Mouse (Mus musculus): ENCODE data around the gene Tagap1. TPM values are rescaled to one million over a fixed set of nuclear protein-coding genes. Genes with fewer than 3 reads are reported as not detected.
"Not testable (repeated sequence)": the region's sequence is repeated elsewhere in the genome, so short reads cannot be mapped to it uniquely, and the experiment has no call there.

Tagap1 gene
- polyA plus RNA-seq, 1 experiment from 2014 or later, result 76.6 TPM

DNA sequence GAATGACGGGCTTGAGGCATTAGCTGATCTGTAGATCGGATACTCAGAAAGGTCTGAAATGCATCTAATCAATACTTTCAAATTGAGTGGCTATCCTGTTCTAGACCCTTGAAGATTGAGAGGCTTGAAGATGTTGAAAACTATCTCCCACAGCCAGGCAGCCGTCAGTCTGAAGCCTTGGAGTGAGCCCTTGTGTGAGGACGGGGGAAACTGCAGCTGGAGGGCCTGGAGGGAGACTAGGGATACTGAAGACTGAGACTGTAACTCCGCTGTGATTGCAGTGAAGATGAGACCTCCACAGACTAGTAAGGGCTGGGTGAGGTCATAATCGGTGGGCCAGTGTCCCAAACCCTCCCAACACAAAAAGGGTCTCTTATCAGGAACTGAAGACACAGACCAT is 1.4 kb upstream of the Tagap1 start:
- DNase-seq (ENCODE audit: low spot score), result peak; percentile 8

DNA sequence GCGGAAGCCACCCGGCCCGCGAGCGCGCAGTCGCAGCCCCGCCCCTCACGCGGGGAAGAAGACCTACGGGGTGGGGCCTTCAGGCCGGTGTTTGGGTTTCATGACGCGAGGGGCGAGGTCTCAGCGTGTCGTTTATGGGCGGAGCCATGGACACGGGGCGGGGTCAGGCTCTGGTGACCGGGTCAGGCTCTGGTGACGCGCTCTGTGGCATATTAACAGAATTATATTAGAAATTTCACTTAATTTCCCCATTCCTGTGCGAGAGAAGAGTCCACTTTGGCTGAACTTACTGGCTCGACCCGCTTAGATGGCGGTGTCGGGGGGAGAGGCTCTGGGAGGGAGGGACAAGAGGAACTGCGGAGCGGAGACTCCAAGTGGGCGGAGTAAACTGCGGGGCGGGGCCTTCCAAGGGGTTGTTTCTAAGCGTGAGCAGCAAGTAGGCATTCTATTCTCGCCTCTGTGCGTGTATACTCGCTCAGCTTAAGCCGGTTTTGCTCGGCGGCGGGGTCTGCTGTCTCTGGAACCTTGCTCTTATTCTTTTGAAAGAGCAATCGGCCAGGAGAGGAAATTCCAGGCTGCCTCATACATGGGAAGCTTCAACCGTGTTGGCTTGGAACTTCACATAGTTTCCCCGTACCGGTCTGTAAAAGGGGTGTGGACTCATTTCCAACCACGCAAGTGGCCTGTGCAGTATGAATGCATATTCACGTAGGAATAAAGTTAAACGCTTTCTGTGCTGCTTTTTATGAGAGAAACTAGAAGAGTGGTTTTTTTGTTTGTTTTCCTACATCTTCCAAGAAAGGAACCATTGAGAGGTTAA is 435 bp upstream of the Tagap1 start:
- peak; percentile 36 for DNase-seq (ENCODE audit: low spot score)

DNA sequence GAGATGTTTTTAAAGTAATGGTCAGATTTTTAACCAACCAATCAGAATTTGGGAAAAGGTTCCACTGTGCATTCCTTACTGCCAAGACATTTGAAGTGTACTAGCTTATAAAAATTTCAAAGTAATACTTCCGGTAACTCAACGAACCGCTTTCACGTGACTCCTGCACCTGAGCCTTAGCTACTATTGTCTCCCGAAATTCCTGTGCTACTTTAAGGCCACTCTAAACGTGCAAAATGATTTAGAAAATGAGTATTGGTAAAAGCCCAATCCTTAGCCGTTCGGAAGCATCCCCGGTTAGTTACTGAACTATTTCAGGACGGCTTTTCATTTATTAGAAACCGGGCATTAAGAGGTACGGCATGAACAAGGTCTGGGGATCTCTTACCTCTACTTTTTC is 607 bp downstream of the Tagap1 start:
- peak; percentile 8 for DNase-seq (ENCODE audit: low spot score)

DNA sequence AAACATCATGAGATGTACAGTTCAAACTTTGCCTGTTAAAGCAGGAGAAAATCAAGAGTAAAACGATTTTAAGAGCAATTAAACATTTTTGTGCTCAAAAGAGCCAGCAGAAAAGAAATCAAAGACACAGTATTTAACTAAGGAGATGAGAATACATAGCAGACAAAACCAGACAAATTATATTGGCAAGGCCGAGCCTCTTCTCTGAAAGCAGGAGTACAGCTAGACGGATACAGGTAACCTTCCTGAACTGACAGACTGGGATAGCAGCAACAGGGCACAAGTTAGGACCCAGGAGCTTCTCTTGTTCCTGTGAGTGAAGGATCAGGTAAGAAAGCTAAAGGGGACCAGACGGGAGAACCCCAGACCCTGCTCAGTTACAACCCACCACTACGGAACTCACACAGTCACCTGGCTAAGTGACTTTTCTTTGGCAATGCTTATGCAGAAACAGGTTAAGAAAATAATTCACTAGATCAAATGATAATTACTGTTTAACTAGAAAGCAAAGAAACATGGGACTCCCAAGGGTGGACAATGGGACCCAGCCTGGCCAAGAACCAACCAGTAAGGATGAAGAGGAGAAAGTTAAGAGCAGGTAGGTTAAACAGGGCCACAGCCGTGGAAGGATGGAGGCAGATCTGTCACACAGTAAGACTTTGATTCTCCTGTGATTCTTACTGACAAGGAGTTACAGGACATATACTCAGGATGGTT is 1.3 kb downstream of the Tagap1 start:
- DNase-seq (ENCODE audit: low spot score), result not testable (repeated sequence)

DNA sequence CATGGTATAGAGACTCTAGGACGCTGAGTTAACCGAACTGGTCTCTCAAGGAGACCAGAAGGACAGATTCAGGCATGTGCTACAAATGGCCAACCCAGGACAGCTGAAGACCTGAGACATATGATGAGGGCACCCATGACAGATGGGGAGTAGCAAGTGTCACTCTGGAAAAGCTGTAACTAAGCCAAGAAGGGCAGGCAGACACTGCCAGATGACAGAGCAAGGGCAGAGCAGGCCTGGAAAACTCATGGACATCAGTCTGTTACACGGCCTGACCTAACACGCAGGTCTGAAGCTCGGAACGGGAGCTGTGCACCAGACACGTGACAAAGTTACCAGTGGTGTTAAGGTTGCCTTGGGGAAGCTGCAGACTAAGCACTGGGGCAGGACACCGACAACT is 2.1 kb downstream of the Tagap1 start:
- DNase-seq (ENCODE audit: low spot score), result not testable (repeated sequence)

DNA sequence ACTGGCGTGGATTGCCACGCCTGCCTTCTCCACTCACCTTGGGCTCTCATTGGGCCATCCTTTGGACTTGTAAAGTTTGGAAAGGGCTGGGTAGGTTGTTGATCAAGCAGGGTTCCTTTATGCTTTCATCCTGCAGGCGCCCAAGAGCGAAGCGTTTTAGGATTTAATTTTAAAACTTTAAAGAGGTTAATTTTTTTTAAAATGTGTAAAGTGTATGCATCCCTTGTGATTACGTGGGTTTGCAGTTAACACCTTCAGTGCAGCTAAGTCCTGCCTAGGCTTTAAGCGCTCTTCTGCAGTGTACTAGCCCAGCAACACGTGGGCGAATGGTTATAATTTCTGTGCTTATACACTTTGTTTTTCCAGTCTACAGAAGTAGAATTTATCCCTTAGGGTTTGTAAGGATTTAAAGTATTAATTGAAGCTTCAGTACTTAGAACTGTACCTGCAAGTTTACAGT is 12.2 kb downstream of the Tagap1 start:
- DNase-seq (ENCODE audit: low spot score), result peak; percentile 2

DNA sequence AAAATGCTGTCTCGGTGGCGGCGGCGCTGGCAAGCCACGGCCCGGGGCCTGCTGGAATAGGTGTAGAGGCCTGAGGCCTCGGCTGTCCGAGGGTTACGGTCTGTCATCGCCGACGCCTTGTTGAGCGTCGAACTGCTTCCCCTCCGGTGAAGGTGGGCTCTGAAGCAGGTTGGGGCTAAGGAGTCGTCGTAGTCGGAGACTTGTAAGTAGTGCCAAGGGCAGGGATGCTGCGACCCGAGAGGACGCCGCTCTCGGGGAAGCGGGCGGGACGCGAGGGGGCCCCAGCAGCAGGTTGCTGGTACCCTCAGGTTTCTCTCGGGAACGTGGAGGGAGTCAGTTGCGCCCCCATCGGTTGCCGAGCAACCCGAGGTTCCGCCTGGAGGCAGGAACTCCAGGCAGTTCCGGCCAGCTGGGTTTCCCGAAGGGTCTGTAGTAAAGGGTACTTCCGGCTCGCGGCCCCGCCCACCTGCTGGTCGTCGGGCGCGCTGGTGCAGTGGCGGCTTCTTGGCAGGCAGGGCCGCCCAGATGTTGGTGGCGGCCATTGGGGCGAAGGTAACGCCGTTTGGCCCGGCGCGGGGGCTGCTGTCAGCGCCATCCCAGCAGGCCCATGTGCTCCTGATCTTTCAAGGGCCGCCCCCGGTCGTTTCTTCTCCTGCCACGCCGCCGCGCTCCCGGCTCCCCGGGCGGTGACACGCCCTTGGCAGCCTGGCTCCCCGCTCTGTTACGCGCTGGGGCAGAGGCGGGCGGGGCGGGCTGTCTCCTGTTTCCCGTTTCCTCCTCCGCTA is 12.8 kb downstream of the Tagap1 start, which contains the start of gene Rsph3b:
Rsph3b (minus strand) TSS at position 699 of the 785 bp plus-strand sequence.
- DNase-seq (ENCODE audit: low spot score), result peak; percentile 72

DNA sequence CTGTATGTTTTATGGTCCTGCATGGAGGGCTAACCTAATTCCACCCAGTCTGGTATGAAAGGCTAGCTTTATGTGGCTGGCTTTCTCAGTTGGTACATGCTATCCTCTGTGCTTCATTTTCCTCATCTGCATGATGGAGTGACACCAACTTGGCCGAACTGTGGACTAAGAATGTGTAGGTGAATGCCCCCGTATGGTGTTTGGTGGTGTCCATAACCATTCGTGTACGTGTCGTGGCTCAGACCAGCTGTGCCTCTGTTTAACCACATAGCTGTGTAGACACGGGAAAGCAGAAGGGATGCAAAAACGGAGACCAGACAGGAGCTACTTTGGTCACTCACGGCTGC is 13.3 kb downstream of the Tagap1 start:
- not testable (repeated sequence) for DNase-seq (ENCODE audit: low spot score)

DNA sequence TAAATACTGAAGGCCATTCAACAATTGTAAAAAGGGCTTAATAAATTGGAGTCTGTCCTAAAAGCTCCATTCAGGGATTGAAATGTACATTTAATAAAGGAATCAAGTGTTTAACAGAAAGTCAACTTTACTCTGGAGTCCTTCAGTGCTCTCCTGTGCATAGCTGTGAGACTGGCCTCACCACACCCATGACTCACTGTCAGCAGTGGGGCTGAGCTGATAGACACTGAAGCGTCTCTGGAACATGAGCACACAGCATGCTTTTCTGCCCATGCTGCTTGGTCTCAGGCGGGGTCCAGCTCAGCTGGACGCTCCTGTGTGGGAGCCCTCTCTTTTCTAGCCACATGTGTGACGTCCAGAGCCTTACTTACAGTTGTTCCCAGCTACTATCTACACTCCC is 18.4 kb downstream of the Tagap1 start:
- not testable (repeated sequence) for DNase-seq (ENCODE audit: low spot score)

DNA sequence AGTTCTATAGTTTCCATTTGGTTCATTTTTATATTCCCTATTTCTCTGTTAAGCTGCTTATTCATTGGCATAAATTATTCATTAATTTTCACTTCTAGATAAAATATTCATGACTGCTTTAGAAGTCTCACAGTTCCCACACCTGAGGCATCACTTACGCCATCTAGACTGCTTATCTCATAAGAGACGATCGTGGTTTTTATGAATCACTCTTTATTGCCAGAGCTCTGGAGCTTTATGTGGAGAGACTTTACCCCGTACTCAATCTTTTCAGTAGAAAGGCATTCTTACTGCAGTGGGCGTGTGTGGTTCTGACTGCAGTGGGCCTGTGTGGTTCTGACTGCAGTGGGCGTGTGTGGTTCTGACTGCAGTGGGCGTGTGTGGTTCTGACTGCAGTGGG is 29.3 kb downstream of the Tagap1 start:
- not testable (repeated sequence) for DNase-seq (ENCODE audit: low spot score)

DNA sequence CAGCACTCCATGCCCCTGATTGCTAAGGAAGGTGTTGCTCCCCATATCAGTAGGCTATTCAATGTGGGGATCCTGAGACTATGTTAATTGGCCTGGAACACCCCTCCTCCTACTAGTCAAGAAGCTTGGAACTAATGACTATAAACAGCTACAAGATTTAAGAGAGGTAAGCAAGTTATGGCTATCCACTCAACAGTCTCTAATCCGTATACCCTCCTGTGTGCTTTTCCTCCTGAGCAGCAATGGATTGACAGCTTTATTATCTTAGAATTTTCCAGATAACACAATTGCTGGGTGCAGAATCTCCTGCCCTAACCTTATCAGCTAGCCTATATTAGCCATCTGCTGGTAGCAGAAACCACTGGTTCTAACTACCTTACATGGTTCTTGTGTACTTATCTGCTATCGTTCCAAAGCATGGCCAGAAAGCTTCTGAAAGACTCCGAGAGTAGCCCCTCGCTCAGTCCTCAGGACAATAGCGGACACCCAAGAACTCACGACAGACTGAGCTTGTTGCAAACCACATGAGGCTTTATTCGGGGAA is 40.5 kb downstream of the Tagap1 start:
- DNase-seq (ENCODE audit: low spot score), result not testable (repeated sequence)

DNA sequence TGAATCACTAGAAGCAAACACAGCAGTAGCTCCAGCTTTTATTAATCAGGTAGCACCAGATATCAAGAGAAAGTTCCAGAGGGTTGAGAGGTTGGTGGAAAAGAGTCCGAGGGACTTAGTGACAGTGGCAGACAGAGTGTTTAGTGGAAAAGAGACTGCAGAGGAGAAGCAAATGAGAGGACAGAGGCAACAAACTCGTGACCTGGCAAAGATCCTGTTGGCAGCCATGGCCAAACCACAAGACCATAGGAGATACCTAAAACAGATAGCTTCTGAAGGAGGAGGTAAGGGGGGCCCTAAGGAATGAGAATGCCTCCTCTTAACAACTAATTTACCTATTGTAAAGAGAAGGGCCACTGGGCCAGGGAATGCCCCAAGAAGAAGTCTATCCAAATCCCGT is 41.6 kb downstream of the Tagap1 start:
- DNase-seq (ENCODE audit: low spot score), result not testable (repeated sequence)

DNA sequence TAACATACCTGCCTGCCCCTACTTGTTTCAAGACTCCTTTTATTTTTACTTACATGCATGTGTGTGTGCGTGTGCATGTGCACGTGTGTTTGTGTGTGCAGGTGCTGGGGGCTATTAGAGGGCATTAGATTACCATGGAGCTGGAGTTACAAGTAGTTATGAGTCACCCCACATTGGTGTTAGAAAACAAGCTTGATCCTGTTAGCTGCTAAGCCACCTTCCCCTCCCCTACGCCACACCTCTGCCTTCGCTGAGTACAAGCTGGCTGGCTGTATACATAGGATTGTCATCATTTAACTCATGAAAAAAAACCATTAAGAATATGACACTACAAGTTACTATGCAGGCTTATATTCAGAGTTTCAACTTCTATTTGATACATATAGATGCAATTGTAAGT is 45.7 kb downstream of the Tagap1 start:
- not testable (repeated sequence) for DNase-seq (ENCODE audit: low spot score)

DNA sequence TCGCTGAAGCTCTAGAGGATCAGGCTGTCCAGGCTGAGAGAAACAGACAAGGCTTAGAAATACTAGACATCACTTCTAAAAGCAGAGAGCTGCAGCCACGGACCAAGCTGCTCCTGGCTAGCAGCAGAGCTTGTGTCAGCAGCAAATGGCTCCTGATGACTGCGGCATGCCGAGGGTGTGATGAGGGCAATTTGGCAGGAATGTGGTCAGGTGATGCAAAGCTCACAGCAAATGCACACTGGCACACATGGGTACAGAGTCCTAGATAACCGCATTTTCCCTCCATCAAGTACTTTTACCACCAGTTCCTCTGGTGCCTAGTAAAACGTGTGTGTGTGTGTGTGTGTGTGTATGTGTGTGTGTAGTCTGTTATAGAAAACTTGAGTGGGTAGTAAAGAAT is 46.9 kb downstream of the Tagap1 start:
- DNase-seq (ENCODE audit: low spot score), result not testable (repeated sequence)

Other genes with a start within 250 kb of the Tagap1 start
- 385 and 387 TPM in 2 replicates for gene Ezr, start 178.4 kb downstream of the Tagap1 start, polyA plus RNA-seq (2015; fragmentation: Nextera tagmentation; extraction: Ambion mirVana)
- gene Rsph3b, start 12.5 kb downstream of the Tagap1 start, polyA plus RNA-seq (2015; fragmentation: Nextera tagmentation; extraction: Ambion mirVana), result 28.2 and 28.3 TPM in 2 replicates
- gene Rnaset2b, start 9.5 kb upstream of the Tagap1 start, polyA plus RNA-seq (2015; fragmentation: Nextera tagmentation; extraction: Ambion mirVana), result 410 and 412 TPM in 2 replicates
- 0.31 and 0.83 TPM in 2 replicates for gene Gm49721, start 17.7 kb upstream of the Tagap1 start, polyA plus RNA-seq (2015; fragmentation: Nextera tagmentation; extraction: Ambion mirVana)
- 1.9 and 2.4 TPM in 2 replicates for gene Gm1604a, start 64.4 kb upstream of the Tagap1 start, polyA plus RNA-seq (2015; fragmentation: Nextera tagmentation; extraction: Ambion mirVana)
- gene Rps6ka2, start 209.0 kb upstream of the Tagap1 start, polyA plus RNA-seq (2015; fragmentation: Nextera tagmentation; extraction: Ambion mirVana), result 1.5 and 2.1 TPM in 2 replicates

All from thymus, postnatal 0 days (tissue).